Mouse (Mus musculus) lung, adult 2 months (tissue): ENCODE measurements at regions not wholly inside any gene's neighbourhood (a gene's known extent, or its start where the extent isn't known, plus 50 kb on each side); places are given as distances from the start of the nearest gene placed in this dataset.

Experiments used
- CTCF ChIP-seq: fragments of 200-500 bp; IDR thresholded peaks from 2 replicates; pipeline ENCODE4 v1.5.1; 2011; ENCODE audit warnings: mild to moderate bottlenecking, low read length, control low read depth; ENCODE audit not compliant: insufficient read depth
- POLR2A ChIP-seq: fragments of 200-500 bp; IDR thresholded peaks from 2 replicates; pipeline ENCODE4 v1.6.1; 2011; ENCODE audit warnings: low read depth, mild to moderate bottlenecking, control low read depth, low read length, borderline replicate concordance; ENCODE audit errors: extremely low read depth

DNA sequence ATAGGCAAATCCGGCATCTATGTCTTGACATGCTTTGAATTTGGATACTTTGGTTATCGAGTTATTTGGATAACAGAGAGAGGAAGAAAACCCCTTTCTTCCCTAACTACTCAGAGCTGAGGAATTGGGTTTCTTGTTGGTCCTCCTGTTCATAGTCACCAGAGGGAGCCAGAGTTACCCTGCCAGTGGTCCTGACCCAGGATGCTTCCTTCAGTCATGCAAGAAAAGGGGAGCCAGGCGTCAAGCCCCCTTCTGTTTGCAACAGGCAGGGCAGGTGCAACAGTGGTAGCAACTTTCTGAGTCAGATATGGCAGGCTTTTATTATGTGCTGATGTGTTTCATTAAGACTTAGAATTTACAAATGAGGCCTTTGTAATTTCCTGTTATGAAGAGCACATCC, 101.4 kb upstream of the B430305J03Rik start:
- TF ChIP-seq CTCF (peak; percentile 33; the same call in 1 of the 2 replicates), POLR2A (no peak)
